ENCODE assay signal across 7 mouse cellular contexts in genomic region chr1:36714311-36714710, GRCm38 (mm10). TPM values are rescaled to one million over a fixed set of nuclear protein-coding genes. Genes with fewer than 3 reads are reported as not detected.
DNase-seq lines count a peak whose midpoint lies in the region; ATAC-seq and TF ChIP-seq lines count a peak whose summit lies in the region.

Actr1b (minus strand) TSS chr1:36714422.

- H3K79me2 ChIP-seq in MEL (ENCODE audit: control insufficient read depth, insufficient read depth, low read length, poor library complexity): peaks cover 4% of the 10 kb centered on the region

- H3K36me3 ChIP-seq in MEL (ENCODE audit: control insufficient read depth in 1 of 2, insufficient read depth in 2 of 2, low read length in 2 of 2): peaks cover 0 to 5% of the 10 kb centered on the region in 2 experiments; a peak in 1 of 4 replicates
- no peaks in the 10 kb centered on the region for H3K36me3 ChIP-seq in hindbrain, embryonic 14.5 days (replicated peaks; ENCODE audit: control insufficient read depth, insufficient read depth)
- H3K36me3 ChIP-seq in liver, embryonic 16.5 days (ENCODE audit: control insufficient read depth, insufficient read depth): no peaks in the 10 kb centered on the region

- DNase-seq in MEL (ENCODE audit: low read depth, low spot score): no peak
- DNase-seq in gastrocnemius, adult 18-20 months (ENCODE audit: low spot score): no peak
- no peak for DNase-seq in hindbrain, embryonic 14.5 days (ENCODE audit: low spot score)
- no peak for DNase-seq in urinary bladder, postnatal 25 days (ENCODE audit: low spot score)
- DNase-seq in spleen, adult 12 weeks (ENCODE audit: low spot score): no peak

- H3K9ac ChIP-seq in MEL (ENCODE audit: control insufficient read depth, low read depth, low read length, poor library complexity, severe bottlenecking): no peak within 1 kb of the TSS
- no peak within 1 kb of the TSS for H3K9ac ChIP-seq in hindbrain, embryonic 14.5 days
- no peak within 1 kb of the TSS for H3K9ac ChIP-seq in liver, embryonic 16.5 days (ENCODE audit: low read depth, low read length)

- no peak for TF ChIP-seq POLR2A in MEL (IDR thresholded peaks at IDR 0.05; ENCODE audit: control insufficient read depth in 1 of 2, insufficient read depth in 1 of 2, low read depth in 1 of 2, low read length in 2 of 2, poor library complexity in 1 of 2)

- no peak within 1 kb of the TSS for H3K27ac ChIP-seq in MEL (ENCODE audit: control insufficient read depth, low read depth, low read length)
- H3K27ac ChIP-seq in hindbrain, embryonic 14.5 days: no peak within 1 kb of the TSS
- H3K27ac ChIP-seq in liver, embryonic 16.5 days (ENCODE audit: low read length): no peak within 1 kb of the TSS

- H3K27me3 ChIP-seq in MEL (ENCODE audit: control insufficient read depth in 1 of 2, insufficient read depth in 2 of 2, low read length in 2 of 2): peaks cover 0 to 9% of the 10 kb centered on the region in 2 experiments; a peak in 2 of 4 replicates
- no peaks in the 10 kb centered on the region for H3K27me3 ChIP-seq in hindbrain, embryonic 14.5 days (ENCODE audit: control insufficient read depth, insufficient read depth, low read length)
- no peaks in the 10 kb centered on the region for H3K27me3 ChIP-seq in liver, embryonic 16.5 days (ENCODE audit: control insufficient read depth, insufficient read depth, low read depth, low read length)

- 82% methylated on average over 5 of the region's 5 CpGs for WGBS in hindbrain, embryonic 14.5 days
- 61% methylated on average over 5 of the region's 5 CpGs for WGBS in liver, embryonic 16.5 days (ENCODE audit: insufficient replicate concordance)

- peaks cover 0 to 5% of the 10 kb centered on the region in 2 experiments; a peak in 1 of 4 replicates for H3K4me1 ChIP-seq in MEL (ENCODE audit: control insufficient read depth in 1 of 2, insufficient read depth in 2 of 2, low read length in 2 of 2)
- 0 out of 2 replicates have a peak, but pooled peaks cover 5% of the 10 kb centered on the region for H3K4me1 ChIP-seq in hindbrain, embryonic 14.5 days (replicated peaks; ENCODE audit: control insufficient read depth, insufficient read depth, low read length)
- peaks cover 2% of the 10 kb centered on the region for H3K4me1 ChIP-seq in liver, embryonic 16.5 days (ENCODE audit: control insufficient read depth, low read depth, low read length)

- ATAC-seq in CD4-positive, CD25-positive, alpha-beta regulatory T cell, adult 4 months: no peak
- ATAC-seq in hindbrain, embryonic 14.5 days (ENCODE audit: low FRiP score): no peak
- ATAC-seq in liver, embryonic 16.5 days (ENCODE audit: low read depth): no peak

- TF ChIP-seq EP300 in MEL (IDR thresholded peaks at IDR 0.05; ENCODE audit: low read depth in 1 of 2, low read length in 2 of 2): no peak

- H3K9me3 ChIP-seq in MEL (replicated peaks; ENCODE audit: insufficient read depth, low read length): no peaks in the 10 kb centered on the region
- no peaks in the 10 kb centered on the region for H3K9me3 ChIP-seq in hindbrain, embryonic 14.5 days (ENCODE audit: control insufficient read depth, low read length)
- no peaks in the 10 kb centered on the region for H3K9me3 ChIP-seq in liver, embryonic 16.5 days (replicated peaks; ENCODE audit: control insufficient read depth, low read length)

- TF ChIP-seq RAD21 in MEL (IDR thresholded peaks at IDR 0.05; ENCODE audit: low read depth, low read length): no peak

- TF ChIP-seq CTCF in MEL (IDR thresholded peaks at IDR 0.05 in 2 of 3, conservative IDR thresholded peaks at IDR 0.05 in 1 of 3; ENCODE audit: control insufficient read depth in 1 of 3, insufficient read depth in 1 of 3, low read depth in 2 of 3, low read length in 3 of 3, poor library complexity in 1 of 3, severe bottlenecking in 1 of 3): no peak

- H3K4me3 ChIP-seq in MEL (ENCODE audit: control insufficient read depth in 1 of 2, insufficient read depth in 1 of 2, low read depth in 2 of 2, low read length in 2 of 2): no peak within 1 kb of the TSS
- no peak within 1 kb of the TSS for H3K4me3 ChIP-seq in hindbrain, embryonic 14.5 days (replicated peaks; ENCODE audit: low read length)
- no peak within 1 kb of the TSS for H3K4me3 ChIP-seq in liver, embryonic 16.5 days (ENCODE audit: low read depth, low read length)

- H3K4me2 ChIP-seq in hindbrain, embryonic 14.5 days (replicated peaks): no peak within 1 kb of the TSS
- no peak within 1 kb of the TSS for H3K4me2 ChIP-seq in liver, embryonic 16.5 days (ENCODE audit: low read depth, low read length)

TF ChIP-seq in MEL, 35 proteins besides CTCF, POLR2A, EP300 and RAD21:
- no peak for TF ChIP-seq ZKSCAN1 (IDR thresholded peaks at IDR 0.05; ENCODE audit: low read depth, low read length)
- TF ChIP-seq GATA1 (IDR thresholded peaks at IDR 0.05; ENCODE audit: low read depth, low read length): no peak
- TF ChIP-seq USF2 (IDR thresholded peaks at IDR 0.05; ENCODE audit: borderline replicate concordance in 1 of 2, insufficient read depth in 1 of 2, low read depth in 1 of 2, low read length in 2 of 2): no peak
- no peak for TF ChIP-seq E2F4 (IDR thresholded peaks at IDR 0.05; ENCODE audit: borderline replicate concordance, low read depth, low read length)
- TF ChIP-seq ZMIZ1 (IDR thresholded peaks at IDR 0.05; ENCODE audit: low read depth, low read length): no peak
- TF ChIP-seq POLR2AphosphoS5 (IDR thresholded peaks at IDR 0.05; ENCODE audit: borderline replicate concordance, low read depth, low read length): no peak
- no peak for TF ChIP-seq ZC3H11A (IDR thresholded peaks at IDR 0.05; ENCODE audit: low read depth, low read length)
- TF ChIP-seq UBTF (IDR thresholded peaks at IDR 0.05; ENCODE audit: borderline replicate concordance, insufficient read depth, low read depth, low read length): no peak
- no peak for TF ChIP-seq RCOR1 (IDR thresholded peaks at IDR 0.05; ENCODE audit: low read depth, low read length)
- no peak for TF ChIP-seq NELFE (IDR thresholded peaks at IDR 0.05; ENCODE audit: low read depth, low read length)
- TF ChIP-seq MAX (IDR thresholded peaks at IDR 0.05; ENCODE audit: low read length): no peak
- no peak for TF ChIP-seq USF1 (IDR thresholded peaks at IDR 0.05; ENCODE audit: low read depth, low read length)

RNA-seq across cellular contexts. Expression of gene Actr1b, which starts in this region (rescaled TPM):
- 10 to 100 TPM; 39.0 to 63.5 TPM for polyA plus RNA-seq in CD4-positive, CD25-positive, alpha-beta regulatory T cell, adult 4 months (2017; shearing (Covaris generic))
- 71.0 and 86.1 TPM in 2 replicates for total RNA-seq in MEL (2012; rRNA removed)
- polyA plus RNA-seq in MEL (2012; ENCODE audit: insufficient read depth in 1 of 2, insufficient read length in 2 of 2, low read depth in 1 of 2, low replicate concordance in 2 of 2, missing spikeins in 1 of 2): 100 to 1,000 TPM in 1 of 2 experiments, not detected in 1; 106 TPM
- 100 to 1,000 TPM; 138 to 147 TPM for total RNA-seq in gastrocnemius, adult 18-20 months (2021)
- polyA plus RNA-seq in hindbrain, embryonic 14.5 days (2014; fragmentation: Nextera tagmentation; extraction: Ambion mirVana): 95.0 and 97.4 TPM in 2 replicates
- 25.4 and 26.0 TPM in 2 replicates for polyA plus RNA-seq in liver, embryonic 16.5 days (2015; fragmentation: Nextera tagmentation; extraction: Ambion mirVana)
